Mouse (Mus musculus): Measurements from ENCODE around the gene Unc80. TPM values are rescaled to one million over a fixed set of nuclear protein-coding genes. Genes with fewer than 3 reads are reported as not detected.
A peak's percentile ranks its signal among the peaks of the same experiment; 100 is the strongest.

Gene Unc80
- 0.03 and 0.12 TPM in 2 replicates for polyA plus RNA-seq (2015; fragmentation: Nextera tagmentation; extraction: Ambion mirVana)

DNA sequence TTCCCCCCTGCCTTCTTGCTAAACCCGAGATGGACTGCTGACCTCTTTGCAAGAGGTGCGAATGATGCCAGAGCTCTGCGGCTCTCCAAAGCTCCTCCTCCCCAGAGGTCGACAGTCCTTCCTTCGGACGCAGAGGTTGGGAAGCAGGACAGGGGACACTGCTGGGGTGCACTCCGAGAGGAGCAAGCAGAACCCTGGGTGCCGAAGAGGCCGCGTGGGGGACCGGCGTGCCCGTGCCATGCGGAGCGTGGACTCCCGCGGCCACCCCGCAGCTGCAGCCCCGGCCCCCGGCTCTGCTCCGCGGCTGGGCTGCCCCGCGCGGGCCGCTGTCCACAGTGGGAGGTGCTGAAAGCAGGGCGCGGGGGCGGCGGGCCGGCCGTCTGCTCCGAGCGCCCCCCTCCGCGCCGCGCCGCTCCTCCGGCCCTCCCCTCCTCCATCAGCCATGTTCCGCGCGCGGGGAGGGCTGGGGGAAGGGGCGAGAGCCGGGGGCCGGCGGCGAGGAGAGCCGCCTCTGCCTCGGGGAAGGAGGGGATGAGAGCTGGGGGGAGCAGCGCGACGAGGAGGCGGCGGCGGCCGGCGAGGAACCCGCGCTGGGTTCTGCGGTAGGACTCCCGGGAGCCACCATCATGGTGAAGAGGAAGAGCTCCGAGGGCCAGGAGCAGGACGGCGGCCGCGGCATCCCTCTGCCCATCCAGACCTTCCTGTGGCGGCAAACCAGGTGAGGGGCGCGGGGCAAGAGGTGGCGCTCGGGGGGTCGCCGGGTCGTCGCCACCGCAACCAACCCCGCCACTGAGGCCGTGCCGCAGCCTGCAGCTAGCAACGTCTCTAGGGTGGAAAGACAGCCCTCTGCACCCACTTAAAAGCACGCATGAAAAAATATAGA lies at the start of gene Unc80:
Unc80 (plus strand) TSS at position 547 of the 883 bp plus-strand sequence.
- Histone ChIP-seq H3K9ac (peak within 1 kb of the TSS; percentile 47; the same call in 1 of the 2 replicates), H3K9me3 (no peaks in the 10 kb centered on the region), H3K4me2 (peak within 1 kb of the TSS; percentile 88), H3K27me3 (replicated peaks) (peaks cover 28% of the 10 kb centered on the region), H3K27ac (replicated peaks) (no peak within 1 kb of the TSS), H3K4me3 (peak within 1 kb of the TSS; percentile 63), H3K36me3 (no peaks in the 10 kb centered on the region), H3K4me1 (0 out of 2 replicates have a peak, but pooled peaks cover 4% of the 10 kb centered on the region)
- WGBS = under 1% methylated on average over 62 of the region's 83 CpGs
- ATAC-seq (ENCODE audit: extremely low read depth, insufficient number of reproducible peaks, low FRiP score, low TSS enrichment) = peak; percentile 61; the same call in 1 of the 2 replicates

DNA sequence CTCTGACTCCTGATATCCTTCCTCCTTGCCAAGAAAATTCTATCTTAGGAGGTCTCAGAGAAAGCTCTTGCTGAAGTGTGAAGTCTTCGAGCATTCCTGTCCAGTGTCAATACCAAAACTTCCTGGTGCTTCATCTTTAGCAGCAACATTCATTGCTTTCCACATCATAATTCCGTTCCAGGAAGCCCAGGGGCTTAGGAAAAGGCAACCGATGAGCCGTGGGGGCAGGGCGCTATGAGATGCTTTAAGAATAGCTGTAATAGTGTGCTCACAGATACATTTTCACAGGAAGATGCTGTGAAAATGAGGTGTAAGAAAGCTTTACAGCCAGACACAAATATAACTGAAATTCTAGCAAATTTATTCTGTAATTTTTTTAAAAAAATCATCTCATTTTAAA lies 42.1 kb upstream of the Unc80 start:
- no peak overlapping the region for H3K9ac ChIP-seq
- ATAC-seq (ENCODE audit: extremely low read depth, insufficient number of reproducible peaks, low FRiP score, low TSS enrichment) = no peak
- H3K4me3 ChIP-seq = no peak overlapping the region
- WGBS = 78% methylated on average over 5 of the region's 5 CpGs
- H3K4me2 ChIP-seq = no peak overlapping the region
- no peaks in the 10 kb centered on the region for H3K27me3 ChIP-seq (replicated peaks)
- H3K36me3 ChIP-seq = no peaks in the 10 kb centered on the region
- H3K27ac ChIP-seq (replicated peaks) = no peak overlapping the region
- H3K4me1 ChIP-seq = no peaks in the 10 kb centered on the region
- no peaks in the 10 kb centered on the region for H3K9me3 ChIP-seq

DNA sequence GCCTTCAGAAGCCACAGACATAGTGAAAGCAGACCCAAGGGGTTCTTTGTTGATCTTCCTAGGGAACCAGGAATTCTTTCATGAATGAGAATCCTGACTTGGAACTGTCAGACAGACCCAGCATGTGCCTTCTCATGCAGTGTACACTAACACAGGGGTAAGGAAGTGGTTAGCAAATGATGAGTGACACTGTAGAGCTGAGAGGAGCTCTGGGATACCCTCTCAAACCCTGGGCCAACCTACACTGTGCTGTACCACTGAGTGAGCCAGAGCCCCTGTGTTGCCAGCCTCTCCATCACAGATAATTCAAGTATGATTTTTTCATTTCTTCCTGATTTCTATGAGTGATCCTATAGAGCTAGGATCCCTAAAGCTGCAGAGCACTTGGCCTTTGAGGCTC lies 37.2 kb upstream of the Unc80 start:
- no peaks in the 10 kb centered on the region for H3K9me3 ChIP-seq
- H3K27ac ChIP-seq (replicated peaks) = no peak overlapping the region
- no peak overlapping the region for H3K9ac ChIP-seq
- no peaks in the 10 kb centered on the region for H3K4me1 ChIP-seq
- no peaks in the 10 kb centered on the region for H3K27me3 ChIP-seq (replicated peaks)
- no peaks in the 10 kb centered on the region for H3K36me3 ChIP-seq
- H3K4me3 ChIP-seq = no peak overlapping the region
- ATAC-seq (ENCODE audit: extremely low read depth, insufficient number of reproducible peaks, low FRiP score, low TSS enrichment) = no peak
- no peak overlapping the region for H3K4me2 ChIP-seq

DNA sequence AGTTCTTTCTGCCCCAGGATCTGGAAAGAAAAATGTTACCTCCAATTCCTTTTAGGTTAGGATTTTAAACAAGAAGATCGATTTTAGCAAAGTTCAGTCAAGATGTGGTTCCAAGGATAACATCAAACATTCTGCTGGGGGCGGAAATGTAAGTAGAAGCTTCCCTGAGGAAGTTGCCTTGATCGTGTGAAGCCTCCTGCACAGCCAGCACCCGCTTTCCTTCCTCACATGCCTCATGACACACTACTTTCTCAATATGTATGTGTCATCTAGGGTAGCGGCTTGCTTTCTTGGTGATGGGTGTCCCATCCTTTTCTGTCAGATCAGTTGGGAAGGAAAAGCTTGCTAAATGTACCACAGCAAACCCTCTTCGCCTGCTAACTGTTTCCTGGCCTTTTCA lies 36.7 kb upstream of the Unc80 start:
- Histone ChIP-seq H3K4me1 (no peaks in the 10 kb centered on the region), H3K27ac (replicated peaks) (no peak overlapping the region), H3K36me3 (no peaks in the 10 kb centered on the region), H3K27me3 (replicated peaks) (no peaks in the 10 kb centered on the region), H3K4me3 (no peak overlapping the region), H3K9me3 (no peaks in the 10 kb centered on the region), H3K9ac (no peak overlapping the region), H3K4me2 (no peak overlapping the region)
- no peak for ATAC-seq (ENCODE audit: extremely low read depth, insufficient number of reproducible peaks, low FRiP score, low TSS enrichment)
- WGBS = 81% methylated on average over 6 of the region's 6 CpGs

DNA sequence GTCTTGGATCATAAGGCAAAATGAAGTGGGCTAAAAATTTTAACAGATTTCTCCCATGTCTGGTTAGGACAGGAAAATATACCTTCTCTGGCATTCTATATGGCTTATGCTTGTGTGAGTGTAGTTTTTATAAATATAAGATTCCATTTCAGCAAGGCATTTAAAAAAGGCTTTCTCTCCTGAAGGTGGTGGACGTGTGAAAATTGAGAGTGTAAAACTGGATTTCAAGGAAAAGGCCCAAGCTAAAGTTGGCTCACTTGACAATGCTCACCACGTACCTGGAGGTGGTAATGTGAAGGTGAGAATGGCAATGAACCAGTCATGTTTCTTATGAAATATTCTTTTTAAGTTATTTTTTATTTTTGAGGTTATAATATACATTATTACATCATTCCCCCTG lies 30.1 kb upstream of the Unc80 start:
- Histone ChIP-seq H3K4me1 (no peaks in the 10 kb centered on the region), H3K36me3 (no peaks in the 10 kb centered on the region), H3K27ac (replicated peaks) (no peak overlapping the region), H3K4me2 (no peak overlapping the region), H3K9me3 (no peaks in the 10 kb centered on the region), H3K9ac (no peak overlapping the region), H3K4me3 (no peak overlapping the region), H3K27me3 (replicated peaks) (no peaks in the 10 kb centered on the region)
- WGBS = 68% methylated on average over 2 of the region's 2 CpGs
- ATAC-seq (ENCODE audit: extremely low read depth, insufficient number of reproducible peaks, low FRiP score, low TSS enrichment) = no peak

DNA sequence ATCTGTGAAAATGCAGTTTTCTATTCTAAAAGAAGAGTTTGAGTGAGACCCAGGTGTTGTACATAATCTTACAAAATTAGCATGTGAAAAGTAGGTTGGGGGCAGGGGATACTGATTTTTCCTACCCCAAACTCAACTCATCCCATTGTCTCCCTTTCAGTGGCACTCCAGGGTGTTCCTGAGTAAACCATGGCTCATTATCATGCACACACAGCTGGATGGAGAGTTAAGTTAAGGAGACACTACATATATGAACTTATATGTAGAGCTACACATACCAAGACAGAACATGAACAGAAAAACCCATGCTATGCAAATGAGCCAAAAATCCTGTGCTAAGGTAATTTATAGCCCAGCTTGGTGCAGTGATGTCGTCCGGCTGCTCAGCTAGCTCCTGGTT lies 25.2 kb upstream of the Unc80 start:
- no peak for ATAC-seq (ENCODE audit: extremely low read depth, insufficient number of reproducible peaks, low FRiP score, low TSS enrichment)
- Histone ChIP-seq H3K4me2 (no peak overlapping the region), H3K27me3 (replicated peaks) (no peaks in the 10 kb centered on the region), H3K27ac (replicated peaks) (no peak overlapping the region), H3K4me3 (no peak overlapping the region), H3K9ac (no peak overlapping the region), H3K36me3 (no peaks in the 10 kb centered on the region), H3K4me1 (no peaks in the 10 kb centered on the region), H3K9me3 (no peaks in the 10 kb centered on the region)
- 75% methylated on average over 2 of the region's 2 CpGs for WGBS

DNA sequence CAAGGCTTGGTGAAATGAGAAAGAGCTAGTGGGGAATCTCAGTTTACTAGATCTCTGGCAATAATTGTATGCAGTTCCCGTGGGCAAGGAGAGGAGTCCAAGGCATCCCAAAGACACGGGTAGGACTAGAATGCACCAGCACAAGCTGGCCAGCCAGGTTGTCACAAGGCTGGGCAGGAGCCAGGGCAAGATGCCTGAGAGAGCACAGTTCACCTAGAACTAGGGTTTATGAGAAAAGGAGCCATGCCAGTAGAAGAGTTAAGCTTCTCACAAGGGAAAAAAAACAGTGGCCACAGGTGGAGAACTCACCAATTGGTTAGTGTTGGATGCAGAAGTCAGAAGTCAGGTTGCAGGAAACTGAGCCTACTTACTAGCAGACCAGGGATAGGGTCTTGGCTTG lies 18.7 kb upstream of the Unc80 start:
- ATAC-seq (ENCODE audit: extremely low read depth, insufficient number of reproducible peaks, low FRiP score, low TSS enrichment) = no peak
- H3K4me1 ChIP-seq = no peaks in the 10 kb centered on the region
- H3K36me3 ChIP-seq = no peaks in the 10 kb centered on the region
- H3K27me3 ChIP-seq (replicated peaks) = no peaks in the 10 kb centered on the region
- WGBS = 43% methylated on average over 2 of the region's 2 CpGs
- no peak overlapping the region for H3K4me2 ChIP-seq
- H3K9ac ChIP-seq = no peak overlapping the region
- H3K27ac ChIP-seq (replicated peaks) = no peak overlapping the region
- H3K9me3 ChIP-seq = no peaks in the 10 kb centered on the region
- H3K4me3 ChIP-seq = no peak overlapping the region

DNA sequence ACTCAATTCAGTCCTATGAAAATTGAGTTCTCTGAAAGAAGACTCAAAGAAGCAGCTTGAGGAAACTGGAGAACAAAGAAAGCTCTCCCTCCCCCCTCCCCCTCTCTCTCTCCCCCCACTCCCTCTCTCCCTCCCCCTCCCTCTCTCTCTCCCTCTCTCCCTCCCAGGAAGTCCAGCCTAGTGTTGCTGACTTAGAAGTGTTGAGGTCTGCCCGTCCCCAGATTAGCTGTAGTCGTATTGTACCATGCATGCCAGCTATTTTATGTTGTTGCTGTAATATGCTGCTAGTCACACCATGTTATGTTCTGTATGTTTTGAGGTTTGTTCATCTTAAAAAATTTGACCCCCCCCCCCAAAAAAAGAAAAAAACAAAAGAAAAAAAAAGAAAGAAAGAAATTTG lies 11.6 kb upstream of the Unc80 start:
- Histone ChIP-seq H3K9me3 (no peaks in the 10 kb centered on the region), H3K9ac (no peak overlapping the region), H3K4me3 (no peak overlapping the region), H3K27me3 (replicated peaks) (no peaks in the 10 kb centered on the region), H3K27ac (replicated peaks) (no peak overlapping the region), H3K4me1 (0 out of 2 replicates have a peak, but pooled peaks cover 4% of the 10 kb centered on the region), H3K4me2 (no peak overlapping the region), H3K36me3 (no peaks in the 10 kb centered on the region)
- ATAC-seq (ENCODE audit: extremely low read depth, insufficient number of reproducible peaks, low FRiP score, low TSS enrichment) = no peak
- 16% methylated on average over 2 of the region's 2 CpGs for WGBS

DNA sequence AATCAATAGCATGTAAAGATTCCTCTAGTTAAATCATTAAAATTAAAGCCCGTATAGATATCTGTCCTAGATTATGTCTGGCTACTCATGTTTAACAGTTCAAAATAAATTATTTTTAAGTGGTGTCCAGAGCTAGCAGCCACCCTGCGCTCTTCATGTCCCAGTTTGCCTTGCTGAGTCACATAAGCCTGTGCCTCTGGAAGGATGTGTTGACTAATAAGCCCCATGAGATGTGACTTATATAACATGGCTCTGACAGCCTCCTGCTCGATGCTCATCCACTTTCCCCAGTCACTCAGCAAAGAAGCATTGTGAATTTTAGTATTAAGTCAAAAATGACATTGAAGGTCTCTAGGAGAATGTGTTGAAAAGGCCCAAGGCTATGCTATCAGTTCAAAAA lies 10.4 kb upstream of the Unc80 start:
- H3K4me1 ChIP-seq = 0 out of 2 replicates have a peak, but pooled peaks cover 4% of the 10 kb centered on the region
- ATAC-seq (ENCODE audit: extremely low read depth, insufficient number of reproducible peaks, low FRiP score, low TSS enrichment) = no peak
- no peak overlapping the region for H3K9ac ChIP-seq
- no peaks in the 10 kb centered on the region for H3K36me3 ChIP-seq
- no peaks in the 10 kb centered on the region for H3K27me3 ChIP-seq (replicated peaks)
- no peak overlapping the region for H3K27ac ChIP-seq (replicated peaks)
- H3K4me3 ChIP-seq = no peak overlapping the region
- H3K4me2 ChIP-seq = no peak overlapping the region
- H3K9me3 ChIP-seq = no peaks in the 10 kb centered on the region
- 72% methylated on average over 3 of the region's 3 CpGs for WGBS

DNA sequence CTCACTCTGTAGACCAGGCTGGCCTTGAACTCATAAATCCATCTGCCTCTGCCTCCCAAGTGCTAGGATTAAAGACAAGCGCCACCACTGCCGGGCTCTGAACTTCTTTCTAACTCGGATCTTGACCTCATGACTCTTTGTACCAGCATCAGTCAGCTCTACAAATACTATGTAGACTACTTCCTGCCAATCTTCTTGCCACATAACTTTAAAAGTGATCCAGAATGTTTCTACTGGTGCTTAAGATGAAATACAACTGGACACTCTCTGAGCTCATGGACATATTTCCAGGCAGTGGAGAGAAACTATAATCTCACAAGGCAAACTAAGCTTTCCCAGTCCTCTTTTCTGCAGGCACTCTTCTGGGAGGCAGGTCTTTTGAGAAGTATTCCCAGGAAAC lies 8.8 kb upstream of the Unc80 start:
- 64% methylated on average over 3 of the region's 3 CpGs for WGBS
- Histone ChIP-seq H3K9me3 (no peaks in the 10 kb centered on the region), H3K4me3 (no peak overlapping the region), H3K4me2 (no peak overlapping the region), H3K4me1 (0 out of 2 replicates have a peak, but pooled peaks cover 4% of the 10 kb centered on the region), H3K36me3 (no peaks in the 10 kb centered on the region), H3K9ac (no peak overlapping the region), H3K27me3 (replicated peaks) (no peaks in the 10 kb centered on the region), H3K27ac (replicated peaks) (no peak overlapping the region)
- no peak for ATAC-seq (ENCODE audit: extremely low read depth, insufficient number of reproducible peaks, low FRiP score, low TSS enrichment)

DNA sequence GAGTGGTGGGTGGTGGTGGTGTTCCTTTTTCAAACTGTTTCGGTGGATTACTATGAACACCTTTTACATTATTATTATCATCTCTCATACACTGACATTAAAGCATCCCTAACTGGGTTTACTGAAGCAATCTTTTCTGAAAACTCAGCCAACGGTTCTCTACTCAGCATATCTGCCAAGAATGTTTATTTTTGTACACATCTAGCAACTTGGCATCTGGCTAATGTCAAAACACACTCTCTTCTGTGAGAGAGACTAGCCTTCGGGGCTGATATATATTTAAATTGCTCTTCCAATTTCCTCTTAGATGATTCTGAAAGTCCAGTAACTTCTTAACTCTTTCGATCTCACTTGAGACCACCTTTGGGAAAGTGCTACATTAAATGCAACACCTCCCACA lies 7.3 kb upstream of the Unc80 start:
- Histone ChIP-seq H3K4me3 (no peak overlapping the region), H3K27me3 (replicated peaks) (no peaks in the 10 kb centered on the region), H3K27ac (replicated peaks) (no peak overlapping the region), H3K9me3 (no peaks in the 10 kb centered on the region), H3K36me3 (no peaks in the 10 kb centered on the region), H3K9ac (no peak overlapping the region), H3K4me2 (no peak overlapping the region), H3K4me1 (0 out of 2 replicates have a peak, but pooled peaks cover 4% of the 10 kb centered on the region)
- 41% methylated on average over 4 of the region's 4 CpGs for WGBS
- ATAC-seq (ENCODE audit: extremely low read depth, insufficient number of reproducible peaks, low FRiP score, low TSS enrichment) = no peak

DNA sequence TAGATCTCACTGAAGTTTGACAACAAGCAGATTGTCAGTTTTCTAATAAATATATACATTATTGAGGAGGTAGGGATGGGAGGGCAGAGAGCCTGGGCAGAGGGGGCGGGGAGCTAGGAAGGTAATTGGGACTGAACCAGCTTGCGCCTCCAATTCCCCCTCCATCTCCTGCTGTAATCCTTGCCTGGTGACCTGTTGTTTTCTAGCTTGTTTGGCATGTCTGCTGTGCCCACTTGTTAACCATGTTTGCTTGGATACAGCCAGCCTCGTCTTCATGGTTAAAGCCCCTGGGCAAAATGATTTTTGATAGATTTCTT lies 495 bp downstream of the Unc80 start:
- Histone ChIP-seq H3K4me3 (peak overlapping the region; percentile 63), H3K27me3 (replicated peaks) (peaks cover 28% of the 10 kb centered on the region), H3K9ac (no peak overlapping the region), H3K4me2 (peak overlapping the region; percentile 88), H3K4me1 (0 out of 2 replicates have a peak, but pooled peaks cover 4% of the 10 kb centered on the region), H3K36me3 (no peaks in the 10 kb centered on the region), H3K9me3 (no peaks in the 10 kb centered on the region), H3K27ac (replicated peaks) (no peak overlapping the region)
- 35% methylated on average over 3 of the region's 3 CpGs for WGBS
- ATAC-seq (ENCODE audit: extremely low read depth, insufficient number of reproducible peaks, low FRiP score, low TSS enrichment) = no peak

Data from heart, embryonic 13.5 days (tissue).